Mouse (Mus musculus): ENCODE data around the gene 2310050C09Rik. TPM values are rescaled to one million over a fixed set of nuclear protein-coding genes. Genes with fewer than 3 reads are reported as not detected.

Gene 2310050C09Rik
- polyA plus RNA-seq (2016; fragmentation: Nextera tagmentation; extraction: Ambion mirVana), result not detected in 2 replicates

DNA sequence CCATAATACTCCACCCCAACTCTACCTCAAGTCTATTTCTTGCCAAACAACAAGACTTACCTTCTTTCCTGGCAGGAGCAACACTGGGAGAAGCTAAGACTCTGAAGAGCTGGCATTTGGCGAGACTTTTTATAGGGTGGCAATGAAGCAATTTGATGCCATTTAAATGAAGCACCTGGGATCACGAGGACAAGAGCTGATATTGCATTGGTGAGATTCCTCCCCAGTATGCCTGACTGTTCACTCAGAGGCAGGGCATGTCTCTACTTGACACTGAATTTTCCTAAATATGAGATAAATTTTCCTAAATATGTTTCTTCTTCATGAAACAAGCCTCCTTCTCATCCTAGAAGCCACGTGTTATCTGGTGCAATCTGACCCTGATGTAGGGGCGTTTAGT lies at the start of gene 2310050C09Rik:
Gene 2310050C09Rik (minus strand): TSS at position 101 of the 400 bp plus-strand sequence.
- ATAC-seq, result no peak
- H3K9me3 ChIP-seq (replicated peaks), result no peaks in the 10 kb centered on the region
- no peak within 1 kb of the TSS for H3K27ac ChIP-seq
- H3K9ac ChIP-seq, result no peak within 1 kb of the TSS
- no peaks in the 10 kb centered on the region for H3K36me3 ChIP-seq
- no peak within 1 kb of the TSS for H3K4me3 ChIP-seq
- no peak within 1 kb of the TSS for H3K4me2 ChIP-seq
- no peaks in the 10 kb centered on the region for H3K4me1 ChIP-seq
- 60% methylated on average over 4 of the region's 4 CpGs for WGBS (ENCODE audit: insufficient replicate concordance)
- H3K27me3 ChIP-seq (replicated peaks), result no peaks in the 10 kb centered on the region

DNA sequence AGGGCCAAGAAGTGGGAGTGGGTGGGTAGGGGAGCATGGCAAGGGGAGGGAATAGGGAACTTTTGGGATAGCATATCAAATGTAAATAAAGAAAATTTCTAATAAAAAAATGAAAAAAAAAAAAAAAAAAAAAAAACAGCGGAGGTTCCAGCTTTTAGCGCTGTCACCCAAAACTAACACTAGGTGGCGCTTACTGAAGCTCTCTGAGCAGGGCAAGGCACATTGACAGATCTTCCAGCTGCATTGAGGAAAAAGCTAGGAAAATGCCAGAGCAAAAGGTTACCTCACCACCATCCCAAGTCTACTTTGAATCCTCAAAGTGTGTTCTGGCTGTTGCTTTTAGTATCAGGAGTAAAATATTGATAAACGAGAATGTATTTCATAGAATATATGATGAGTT lies 37.6 kb upstream of the 2310050C09Rik start:
- H3K9me3 ChIP-seq (replicated peaks), result no peaks in the 10 kb centered on the region
- H3K36me3 ChIP-seq, result no peaks in the 10 kb centered on the region
- ATAC-seq, result no peak
- no peak overlapping the region for H3K4me3 ChIP-seq
- H3K4me2 ChIP-seq, result no peak overlapping the region
- WGBS (ENCODE audit: insufficient replicate concordance), result 17% methylated on average over 4 of the region's 4 CpGs
- no peaks in the 10 kb centered on the region for H3K27me3 ChIP-seq (replicated peaks)
- no peak overlapping the region for H3K9ac ChIP-seq
- H3K4me1 ChIP-seq, result no peaks in the 10 kb centered on the region
- no peak overlapping the region for H3K27ac ChIP-seq

DNA sequence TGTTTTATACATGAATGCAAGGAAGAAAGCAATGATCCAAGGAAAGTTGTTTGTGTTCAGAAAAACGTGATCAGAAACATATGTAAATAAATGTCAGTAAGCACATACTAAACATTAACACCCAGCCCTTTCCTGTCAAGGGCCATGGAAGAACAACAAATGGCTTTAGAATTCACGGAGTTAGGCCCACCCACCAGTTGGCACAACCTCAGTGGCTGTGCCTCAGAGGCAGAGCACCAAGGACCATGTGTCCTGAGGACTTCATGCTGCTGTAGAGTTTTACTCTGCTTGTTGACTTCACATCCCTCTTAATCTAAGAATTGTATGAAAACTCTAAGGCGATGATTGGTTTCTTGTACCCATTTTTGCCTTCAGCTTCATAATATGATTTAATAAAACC lies 35.2 kb upstream of the 2310050C09Rik start:
- Histone ChIP-seq H3K9me3 (replicated peaks) (no peaks in the 10 kb centered on the region), H3K36me3 (no peaks in the 10 kb centered on the region), H3K27ac (no peak overlapping the region), H3K4me2 (no peak overlapping the region), H3K27me3 (replicated peaks) (no peaks in the 10 kb centered on the region), H3K4me1 (no peaks in the 10 kb centered on the region), H3K4me3 (no peak overlapping the region), H3K9ac (no peak overlapping the region)
- ATAC-seq, result no peak
- WGBS (ENCODE audit: insufficient replicate concordance), result 40% methylated on average over 3 of the region's 3 CpGs

DNA sequence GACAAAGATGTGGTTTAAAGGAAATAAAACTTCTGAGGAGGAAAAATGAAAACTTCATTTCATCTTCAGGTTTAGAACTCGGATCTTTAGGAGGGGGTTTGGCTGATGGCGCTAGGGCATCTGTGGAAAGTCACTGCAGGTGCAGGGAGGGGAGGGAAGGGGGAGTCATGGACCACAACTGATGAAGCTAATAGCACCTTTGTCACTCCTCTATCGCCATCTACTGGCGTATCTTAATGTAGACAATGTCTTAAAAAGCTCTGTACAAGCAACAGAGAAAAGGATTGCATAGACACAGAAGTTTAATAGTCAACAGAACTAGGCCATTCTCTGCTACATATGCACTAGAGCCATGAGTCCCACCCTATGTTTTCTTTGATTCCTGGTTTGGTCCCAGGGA lies 33.6 kb upstream of the 2310050C09Rik start:
- Histone ChIP-seq H3K9me3 (replicated peaks) (no peaks in the 10 kb centered on the region), H3K4me1 (no peaks in the 10 kb centered on the region), H3K36me3 (no peaks in the 10 kb centered on the region), H3K27me3 (replicated peaks) (no peaks in the 10 kb centered on the region), H3K4me2 (no peak overlapping the region), H3K4me3 (no peak overlapping the region), H3K9ac (no peak overlapping the region), H3K27ac (no peak overlapping the region)
- no peak for ATAC-seq
- WGBS (ENCODE audit: insufficient replicate concordance), result 25% methylated on average over 4 of the region's 4 CpGs

DNA sequence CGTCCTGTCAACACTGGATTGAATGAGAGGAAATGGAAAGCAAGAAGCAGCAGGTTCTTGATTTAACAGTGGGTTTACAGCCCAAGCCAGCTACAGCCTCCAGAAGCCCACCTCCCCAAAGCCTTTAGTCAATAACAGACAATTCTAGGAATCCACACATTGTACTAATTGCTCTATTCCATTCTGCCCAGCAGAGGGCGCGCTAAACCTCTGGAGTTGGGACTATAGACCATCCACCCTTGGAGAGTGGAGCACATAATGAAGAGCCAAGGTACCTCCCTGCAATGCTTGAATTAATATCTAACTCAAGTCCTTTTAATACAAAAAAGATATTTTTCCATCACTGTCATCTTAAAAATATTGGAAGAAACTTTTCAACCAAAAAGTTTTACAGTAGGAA lies 33.0 kb upstream of the 2310050C09Rik start:
- ATAC-seq, result no peak
- Histone ChIP-seq H3K9ac (no peak overlapping the region), H3K27me3 (replicated peaks) (no peaks in the 10 kb centered on the region), H3K9me3 (replicated peaks) (no peaks in the 10 kb centered on the region), H3K4me1 (no peaks in the 10 kb centered on the region), H3K27ac (no peak overlapping the region), H3K4me2 (no peak overlapping the region), H3K4me3 (no peak overlapping the region), H3K36me3 (no peaks in the 10 kb centered on the region)
- WGBS (ENCODE audit: insufficient replicate concordance), result 12% methylated on average over 3 of the region's 3 CpGs

DNA sequence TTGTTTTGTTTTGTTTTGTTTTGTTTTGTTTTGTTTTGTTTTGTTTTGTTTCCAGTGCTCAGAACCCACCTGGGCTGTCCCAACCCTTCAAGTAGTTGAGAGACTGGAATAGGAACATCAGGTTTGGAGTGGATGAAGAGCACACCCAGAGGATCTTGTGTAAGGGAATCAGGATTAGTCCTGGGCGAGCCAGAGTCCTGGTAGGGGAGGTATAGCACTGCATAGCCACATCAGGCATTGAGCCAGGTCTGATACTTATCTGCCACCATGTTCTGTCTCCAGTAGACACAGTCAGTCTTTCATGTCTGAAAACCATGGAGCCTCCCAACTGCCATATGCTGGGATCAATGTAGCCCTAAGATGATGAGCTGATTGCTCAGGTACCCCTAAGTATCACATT lies 24.5 kb upstream of the 2310050C09Rik start:
- Histone ChIP-seq H3K36me3 (no peaks in the 10 kb centered on the region), H3K27ac (no peak overlapping the region), H3K9ac (no peak overlapping the region), H3K4me3 (no peak overlapping the region), H3K4me2 (no peak overlapping the region), H3K9me3 (replicated peaks) (no peaks in the 10 kb centered on the region), H3K4me1 (no peaks in the 10 kb centered on the region), H3K27me3 (replicated peaks) (no peaks in the 10 kb centered on the region)
- 15% methylated on average over 1 of the region's 1 CpGs for WGBS (ENCODE audit: insufficient replicate concordance)
- ATAC-seq, result no peak

DNA sequence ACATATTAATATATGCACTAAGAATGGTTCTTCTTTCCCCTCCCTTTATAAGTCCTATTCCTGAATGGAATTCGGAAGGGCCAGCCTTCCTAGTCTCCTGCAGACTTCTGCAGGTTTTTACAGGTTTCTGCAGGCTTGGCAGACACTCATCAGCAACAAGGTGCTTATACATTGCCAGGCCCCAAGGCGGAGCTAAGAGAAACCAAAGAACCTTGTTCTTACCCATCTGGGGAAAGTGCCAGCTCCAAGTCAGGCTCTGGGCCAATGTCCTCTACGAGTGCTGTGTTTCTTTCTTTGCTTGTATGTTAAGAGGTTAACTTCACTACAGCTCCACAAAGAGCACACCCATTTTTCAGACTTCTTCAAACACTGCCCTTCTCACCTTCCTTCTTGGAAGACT lies 24.0 kb upstream of the 2310050C09Rik start:
- no peaks in the 10 kb centered on the region for H3K36me3 ChIP-seq
- H3K9ac ChIP-seq, result no peak overlapping the region
- H3K4me3 ChIP-seq, result no peak overlapping the region
- H3K27me3 ChIP-seq (replicated peaks), result no peaks in the 10 kb centered on the region
- WGBS (ENCODE audit: insufficient replicate concordance), result 51% methylated on average over 3 of the region's 3 CpGs
- no peak overlapping the region for H3K4me2 ChIP-seq
- no peak overlapping the region for H3K27ac ChIP-seq
- no peaks in the 10 kb centered on the region for H3K9me3 ChIP-seq (replicated peaks)
- no peak for ATAC-seq
- no peaks in the 10 kb centered on the region for H3K4me1 ChIP-seq

DNA sequence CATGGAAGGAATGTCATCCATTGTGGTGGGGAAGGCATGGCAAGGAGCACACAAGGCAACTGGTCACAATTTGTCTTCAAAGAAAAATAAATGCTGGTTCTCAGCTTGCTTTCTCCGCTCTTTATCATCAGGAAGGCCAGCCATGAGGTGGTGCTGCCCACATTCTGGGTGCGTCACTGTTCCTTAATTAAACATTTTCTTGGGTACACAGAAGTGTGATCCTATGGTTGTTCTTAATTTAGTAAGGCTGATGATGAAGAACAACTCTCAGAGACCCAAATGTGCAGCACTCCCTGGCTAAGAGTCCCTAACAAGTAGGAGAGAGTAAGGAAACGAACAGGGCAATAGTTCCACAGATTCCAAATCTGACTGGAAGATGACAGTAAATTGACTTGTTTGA lies 4.2 kb upstream of the 2310050C09Rik start:
- no peak overlapping the region for H3K4me2 ChIP-seq
- H3K27ac ChIP-seq, result no peak overlapping the region
- no peaks in the 10 kb centered on the region for H3K36me3 ChIP-seq
- no peak overlapping the region for H3K4me3 ChIP-seq
- 65% methylated on average over 3 of the region's 3 CpGs for WGBS (ENCODE audit: insufficient replicate concordance)
- no peaks in the 10 kb centered on the region for H3K4me1 ChIP-seq
- H3K27me3 ChIP-seq (replicated peaks), result no peaks in the 10 kb centered on the region
- no peak overlapping the region for H3K9ac ChIP-seq
- H3K9me3 ChIP-seq (replicated peaks), result no peaks in the 10 kb centered on the region
- no peak for ATAC-seq

DNA sequence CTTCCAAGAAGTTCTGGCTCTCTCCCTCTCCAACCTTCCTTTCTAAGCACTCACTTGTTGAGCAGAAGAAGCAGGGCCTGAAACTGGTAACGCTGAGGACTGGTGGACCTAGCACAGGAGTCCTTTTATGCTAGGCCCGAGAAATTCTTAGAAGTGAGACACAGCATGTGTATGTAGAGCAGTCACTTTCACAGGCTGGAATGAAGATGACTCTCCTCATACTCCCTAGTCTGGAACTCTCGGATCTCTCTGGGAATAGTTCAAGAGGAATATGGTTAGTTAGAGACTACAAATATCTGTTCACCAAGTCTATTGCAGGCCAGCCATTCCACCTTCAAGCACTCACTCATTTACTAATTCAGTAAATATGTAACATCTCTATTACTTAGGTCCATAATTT lies 18.8 kb downstream of the 2310050C09Rik start, which contains the start of gene Lce1l:
Gene Lce1l (minus strand): TSS at position 101 of the 400 bp plus-strand sequence.
- H3K27ac ChIP-seq, result no peak within 1 kb of the TSS
- H3K4me1 ChIP-seq, result no peaks in the 10 kb centered on the region
- no peak for ATAC-seq
- H3K4me2 ChIP-seq, result no peak within 1 kb of the TSS
- no peaks in the 10 kb centered on the region for H3K27me3 ChIP-seq (replicated peaks)
- H3K9me3 ChIP-seq (replicated peaks), result no peaks in the 10 kb centered on the region
- H3K9ac ChIP-seq, result no peak within 1 kb of the TSS
- no peaks in the 10 kb centered on the region for H3K36me3 ChIP-seq
- 61% methylated on average over 3 of the region's 3 CpGs for WGBS (ENCODE audit: insufficient replicate concordance)
- H3K4me3 ChIP-seq, result no peak within 1 kb of the TSS

DNA sequence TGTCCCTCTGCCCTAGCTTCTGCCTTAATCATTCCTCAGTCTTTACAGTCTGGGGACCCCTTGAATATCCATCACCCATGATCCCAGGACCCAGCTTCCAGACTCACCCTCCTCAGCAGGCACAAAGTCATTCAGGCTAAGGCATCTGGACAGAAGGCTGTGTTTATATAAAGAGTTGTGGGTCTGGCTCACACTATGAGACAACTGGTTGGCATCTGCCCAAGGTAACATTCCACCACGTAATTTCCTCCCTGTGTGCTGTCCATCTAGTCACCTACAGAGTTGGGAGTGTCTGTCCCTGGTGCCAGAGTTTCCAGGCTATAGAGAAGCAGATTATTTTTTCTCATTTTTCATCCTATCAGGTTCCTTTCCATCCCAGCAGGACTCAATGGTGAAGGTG lies 42.9 kb downstream of the 2310050C09Rik start, which contains the start of gene Kprp:
Gene Kprp (minus strand): TSS at position 140 of the 400 bp plus-strand sequence.
- H3K27ac ChIP-seq, result no peak within 1 kb of the TSS
- H3K4me1 ChIP-seq, result no peaks in the 10 kb centered on the region
- no peak for ATAC-seq
- no peak within 1 kb of the TSS for H3K4me3 ChIP-seq
- no peaks in the 10 kb centered on the region for H3K36me3 ChIP-seq
- H3K4me2 ChIP-seq, result no peak within 1 kb of the TSS
- 32% methylated on average over 1 of the region's 1 CpGs for WGBS (ENCODE audit: insufficient replicate concordance)
- H3K9me3 ChIP-seq (replicated peaks), result 0 out of 2 replicates have a peak, but pooled peaks cover 8% of the 10 kb centered on the region
- H3K9ac ChIP-seq, result no peak within 1 kb of the TSS
- H3K27me3 ChIP-seq (replicated peaks), result no peaks in the 10 kb centered on the region

DNA sequence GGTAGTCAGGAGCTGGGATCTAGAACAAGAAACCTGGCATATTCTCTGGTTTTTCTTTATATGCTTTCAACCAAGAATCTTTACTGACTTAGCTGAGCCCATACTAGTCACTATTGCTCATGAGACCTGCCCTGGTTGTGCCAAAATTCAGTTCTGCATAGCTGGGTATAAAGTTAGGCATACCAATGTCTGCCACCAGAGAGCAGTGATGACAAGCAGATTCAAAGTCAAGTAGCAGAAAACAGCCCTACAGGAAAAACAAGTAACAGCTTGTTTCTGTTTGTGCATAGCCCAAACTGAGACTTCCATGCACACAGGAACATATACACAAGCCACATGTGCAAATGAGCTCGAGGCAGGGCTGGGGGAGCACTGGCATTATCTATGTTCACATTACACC lies 44.2 kb downstream of the 2310050C09Rik start:
- Histone ChIP-seq H3K9me3 (replicated peaks) (0 out of 2 replicates have a peak, but pooled peaks cover 8% of the 10 kb centered on the region), H3K4me3 (no peak overlapping the region), H3K9ac (no peak overlapping the region), H3K36me3 (no peaks in the 10 kb centered on the region), H3K27ac (no peak overlapping the region), H3K4me1 (no peaks in the 10 kb centered on the region), H3K4me2 (no peak overlapping the region), H3K27me3 (replicated peaks) (no peaks in the 10 kb centered on the region)
- ATAC-seq, result no peak
- 11% methylated on average over 1 of the region's 1 CpGs for WGBS (ENCODE audit: insufficient replicate concordance)

Measured in liver, embryonic 12.5 days (tissue).